Mouse (Mus musculus) stomach, embryonic 15.5 days (tissue): ENCODE results near the gene Zdhhc18. TPM values are rescaled to one million over a fixed set of nuclear protein-coding genes. Genes with fewer than 3 reads are reported as not detected.

Experiments
- ATAC-seq: fragments of 200-750 bp; cut with Nextera tagmentation; 2 replicates; pipeline ENCODE4 v1.8.0; 2017; ENCODE audit warnings: low read depth, moderate number of reproducible peaks, moderate TSS enrichment; ENCODE audit not compliant: insufficient read depth, low FRiP score
- H3K27ac ChIP-seq: fragments of 300-500 bp; sonication (generic); 2 replicates; pipeline ENCODE4 v1.5.1; 2015; ENCODE audit warnings: mild to moderate bottlenecking, inconsistent platforms
- H3K27me3 ChIP-seq: fragments of 300-500 bp; sonication (generic); replicated peaks from 2 replicates; pipeline ENCODE4 v1.6.1; 2015; ENCODE audit warnings: inconsistent platforms
- H3K36me3 ChIP-seq: fragments of 300-500 bp; sonication (generic); 2 replicates; pipeline ENCODE4 v1.6.1; 2015; ENCODE audit warnings: inconsistent platforms
- H3K4me1 ChIP-seq: fragments of 300-500 bp; sonication (generic); 2 replicates; pipeline ENCODE4 v1.6.1; 2015; ENCODE audit warnings: inconsistent platforms
- H3K4me2 ChIP-seq: fragments of 300-500 bp; sonication (generic); 2 replicates; pipeline ENCODE4 v1.6.1; 2015; ENCODE audit warnings: mild to moderate bottlenecking, inconsistent platforms
- H3K4me3 ChIP-seq: fragments of 300-500 bp; sonication (generic); replicated peaks from 2 replicates; pipeline ENCODE4 v1.5.1; 2015; ENCODE audit warnings: inconsistent platforms
- H3K9ac ChIP-seq: fragments of 300-500 bp; sonication (generic); 2 replicates; pipeline ENCODE4 v1.6.1; 2015; ENCODE audit warnings: inconsistent platforms
- H3K9me3 ChIP-seq: fragments of 300-500 bp; sonication (generic); 2 replicates; pipeline ENCODE4 v1.6.1; 2016; ENCODE audit warnings: inconsistent platforms
- WGBS: fragments of 180-500 bp; shearing (Covaris S2); methylation state at CpG from one replicate; pipeline ENCODE4 v1.1.7; 2015; 5-methylcytosine and 5-hydroxymethylcytosine counted together
- microRNA-seq: library from miRNA; unstranded; fragments of <30 nt; microRNA quantifications from one replicate; pipeline ENCODE4, GENCODE M21; 2016
- polyA plus RNA-seq: library from polyadenylated mRNA; unstranded; fragments of >200 nt; fragmentation: Nextera tagmentation; extraction: Ambion mirVana; gene quantifications from 2 replicates; pipeline ENCODE4 v1.2.1, GENCODE M21; 2015

The Zdhhc18 gene
- polyA plus RNA-seq, 1 experiment from 2014 or later: 5.4 TPM

DNA sequence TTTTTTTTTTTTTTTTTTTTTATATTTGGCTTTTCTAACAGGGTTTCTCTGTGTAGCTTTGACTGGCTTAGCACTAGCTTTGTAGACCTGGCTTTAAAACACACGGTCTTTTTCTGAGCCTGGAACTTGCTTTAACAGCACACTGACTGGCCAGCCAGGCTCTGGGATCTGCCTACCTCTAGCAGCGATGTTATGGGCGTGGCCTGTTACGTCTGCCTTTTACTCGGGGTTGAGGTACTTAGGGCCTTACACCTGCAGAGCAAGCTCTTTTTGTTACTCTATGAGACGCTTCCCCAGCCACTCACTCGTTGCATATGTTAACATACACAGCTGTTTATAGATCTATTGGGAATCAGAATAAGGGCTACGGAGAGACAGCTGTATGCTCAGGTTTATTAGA, 82.7 kb downstream of the Zdhhc18 start:
- Histone ChIP-seq H3K27me3 (no peaks in the 10 kb centered on the region), H3K27ac (no peak overlapping the region), H3K4me3 (no peak overlapping the region), H3K9me3 (no peaks in the 10 kb centered on the region), H3K36me3 (no peaks in the 10 kb centered on the region), H3K9ac (no peak overlapping the region), H3K4me1 (no peaks in the 10 kb centered on the region), H3K4me2 (no peak overlapping the region)
- WGBS: 24% methylated on average over 8 of the region's 8 CpGs
- no peak for ATAC-seq

DNA sequence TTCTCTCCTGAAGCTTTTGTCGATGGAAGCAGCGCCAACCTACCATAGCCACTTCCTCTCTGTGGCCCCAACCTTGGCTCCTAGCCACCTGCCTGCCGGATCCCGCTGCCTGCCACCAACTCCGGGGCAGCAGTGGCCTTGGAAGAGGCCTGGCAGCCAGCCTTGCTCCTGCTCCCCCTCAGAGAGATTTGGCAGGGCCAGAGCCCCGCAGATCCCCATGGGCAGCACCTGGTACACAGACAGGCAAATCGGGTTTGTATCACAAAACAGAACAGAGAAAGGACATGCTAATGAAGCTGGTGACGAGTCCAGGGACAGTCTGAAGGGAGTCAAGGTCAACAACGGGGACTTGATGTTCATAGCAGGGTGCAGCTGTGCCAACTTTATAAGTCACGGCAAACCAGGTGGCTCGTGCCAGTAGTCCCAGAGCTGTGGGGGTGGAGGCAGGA, 86.8 kb downstream of the Zdhhc18 start:
- 74% methylated on average over 11 of the region's 11 CpGs for WGBS
- H3K4me1 ChIP-seq: no peaks in the 10 kb centered on the region
- H3K4me2 ChIP-seq: no peak overlapping the region
- H3K27ac ChIP-seq: 0 out of 2 replicates have a peak overlapping the region, but pooled peaks have one; percentile 49
- no peak overlapping the region for H3K9ac ChIP-seq
- no peaks in the 10 kb centered on the region for H3K9me3 ChIP-seq
- no peaks in the 10 kb centered on the region for H3K27me3 ChIP-seq
- ATAC-seq: peak; percentile 47
- no peaks in the 10 kb centered on the region for H3K36me3 ChIP-seq
- no peak overlapping the region for H3K4me3 ChIP-seq

DNA sequence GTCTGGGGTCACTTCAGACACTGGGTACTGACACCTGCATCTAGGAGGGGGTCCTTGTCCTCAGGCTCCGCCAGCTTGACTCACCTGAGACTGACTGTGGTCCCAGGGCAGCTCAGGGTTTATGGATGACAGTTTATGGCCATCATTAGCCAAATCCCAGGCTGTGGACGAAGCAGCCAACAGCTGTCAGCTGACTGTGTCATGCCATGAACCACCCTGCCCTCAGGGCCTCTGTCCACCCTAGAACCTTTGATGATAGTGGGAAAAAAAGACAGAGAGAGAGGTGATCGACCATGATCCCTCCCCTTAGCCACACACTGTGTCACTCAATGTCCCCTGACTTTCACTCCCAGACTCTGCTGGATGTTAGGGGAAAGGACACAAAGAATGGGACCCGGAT, 88.3 kb downstream of the Zdhhc18 start:
- Histone ChIP-seq H3K27me3 (no peaks in the 10 kb centered on the region), H3K9ac (no peak overlapping the region), H3K27ac (no peak overlapping the region), H3K4me2 (no peak overlapping the region), H3K9me3 (no peaks in the 10 kb centered on the region), H3K4me1 (no peaks in the 10 kb centered on the region), H3K36me3 (no peaks in the 10 kb centered on the region), H3K4me3 (no peak overlapping the region)
- WGBS: 68% methylated on average over 4 of the region's 4 CpGs
- ATAC-seq: no peak

DNA sequence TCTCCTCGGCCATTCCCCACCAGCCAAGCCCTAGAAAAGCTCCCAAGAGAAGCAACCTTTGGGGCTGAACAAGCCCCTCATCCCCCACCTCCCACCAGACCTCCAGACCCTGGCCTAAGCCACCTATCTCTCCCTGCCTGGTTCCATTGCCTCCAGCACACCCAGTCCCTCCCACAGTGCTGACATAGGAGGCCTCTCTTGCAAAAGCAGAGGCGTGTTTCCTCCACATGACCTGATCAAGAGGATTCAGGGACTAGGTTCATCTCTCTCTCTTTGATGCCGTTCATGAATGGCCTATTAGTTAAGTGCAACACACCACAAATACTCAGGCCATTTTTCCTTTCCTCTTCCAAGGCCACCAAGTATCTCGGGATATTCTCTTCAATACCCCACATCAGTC, 90.1 kb downstream of the Zdhhc18 start:
- Histone ChIP-seq H3K4me3 (no peak overlapping the region), H3K9me3 (no peaks in the 10 kb centered on the region), H3K4me1 (no peaks in the 10 kb centered on the region), H3K27ac (no peak overlapping the region), H3K4me2 (no peak overlapping the region), H3K36me3 (no peaks in the 10 kb centered on the region), H3K27me3 (no peaks in the 10 kb centered on the region), H3K9ac (no peak overlapping the region)
- WGBS: 73% methylated on average over 4 of the region's 4 CpGs
- no peak for ATAC-seq

- peak; percentile 66; the same call in 1 of the 2 replicates for ATAC-seq
- Histone ChIP-seq H3K9me3 (no peaks in the 10 kb centered on the region), H3K36me3 (no peaks in the 10 kb centered on the region), H3K27ac (no peak overlapping the region), H3K4me1 (no peaks in the 10 kb centered on the region), H3K9ac (no peak overlapping the region), H3K4me3 (no peak overlapping the region), H3K4me2 (0 out of 2 replicates have a peak overlapping the region, but pooled peaks have one; percentile 2), H3K27me3 (no peaks in the 10 kb centered on the region)
- WGBS: 27% methylated on average over 10 of the region's 10 CpGs
Observed at GRCm38 (mm10) chr4:133557041-133557717, 92.8 kb downstream of the Zdhhc18 start.

Small RNA genes lying within 50 kb of the gene (microRNA-seq; reads per million reads assigned to microRNA genes)
- not detected for gene Gm23158

Other genes starting within 250 kb of the Zdhhc18 start
- gene Tent5b, start 170.0 kb downstream of the Zdhhc18 start, polyA plus RNA-seq: 2.4 and 4.1 TPM in 2 replicates
- gene Trnp1, start 151.6 kb downstream of the Zdhhc18 start, polyA plus RNA-seq: 2.8 and 3.1 TPM in 2 replicates
- gene Kdf1, start 131.2 kb downstream of the Zdhhc18 start, polyA plus RNA-seq: 31.5 and 38.6 TPM in 2 replicates
- gene Nudc, start 104.2 kb downstream of the Zdhhc18 start, polyA plus RNA-seq: 291 and 292 TPM in 2 replicates
- 10.4 and 11.2 TPM in 2 replicates for gene Nr0b2, start 96.8 kb downstream of the Zdhhc18 start, polyA plus RNA-seq
- gene Gpatch3, start 75.4 kb downstream of the Zdhhc18 start, polyA plus RNA-seq: 6.2 and 6.5 TPM in 2 replicates
- 16.4 and 17.7 TPM in 2 replicates for gene Gpn2, start 65.8 kb downstream of the Zdhhc18 start, polyA plus RNA-seq
- 138 and 228 TPM in 2 replicates for gene Sfn, start 48.0 kb downstream of the Zdhhc18 start, polyA plus RNA-seq
- gene Pigv, start 22.5 kb upstream of the Zdhhc18 start, polyA plus RNA-seq: 14.7 and 18.7 TPM in 2 replicates
- gene Arid1a, start 106.6 kb upstream of the Zdhhc18 start, polyA plus RNA-seq: 27.0 and 29.2 TPM in 2 replicates
- gene Rps6ka1, start 237.6 kb upstream of the Zdhhc18 start, polyA plus RNA-seq: 73.4 and 76.4 TPM in 2 replicates